Mouse (Mus musculus): ENCODE measurements around the gene Gpatch1. TPM values are rescaled to one million over a fixed set of nuclear protein-coding genes. Genes with fewer than 3 reads are reported as not detected.
"Not testable (repeated sequence)": the region's sequence is repeated elsewhere in the genome, so short reads cannot be mapped to it uniquely, and the experiment has no call there.

Gene Gpatch1
- polyA plus RNA-seq, 1 experiment: 2.2 TPM

DNA sequence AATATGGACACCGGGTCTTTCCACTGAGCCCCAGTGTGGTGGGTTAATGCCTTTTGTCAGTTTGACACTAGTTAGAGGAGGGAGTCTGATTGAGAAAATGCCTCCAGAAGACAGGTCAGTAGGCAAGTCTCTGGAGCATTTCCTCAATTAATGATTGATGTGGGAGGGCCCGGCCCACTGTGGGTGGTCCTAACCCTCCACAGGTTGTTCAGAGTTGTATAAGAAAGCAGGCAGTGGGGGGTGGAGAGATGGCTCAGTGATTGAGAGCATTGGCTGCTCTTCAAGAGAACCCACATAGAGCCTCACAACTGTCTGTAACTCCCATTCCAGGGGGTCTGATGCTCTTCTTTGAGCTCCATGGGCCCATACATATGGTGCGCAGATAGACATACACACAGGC is 13.3 kb upstream of the Gpatch1 start:
- Histone ChIP-seq H3K36me3 (ENCODE audit: control insufficient read depth, insufficient read depth, low read length) (no peaks in the 10 kb centered on the region), H3K4me3 (ENCODE audit: low read depth, low read length) (no peak overlapping the region), H3K4me1 (ENCODE audit: control insufficient read depth, insufficient read depth, insufficient read length, low read length) (peaks cover 5% of the 10 kb centered on the region; the same call in 1 of the 2 replicates), H3K27me3 (ENCODE audit: control insufficient read depth, insufficient read depth, low read length) (no peaks in the 10 kb centered on the region), H3K27ac (ENCODE audit: insufficient read depth, low read depth, low read length) (no peak overlapping the region)
- TF ChIP-seq CTCF (IDR thresholded peaks at IDR 0.05; ENCODE audit: extremely low read depth, insufficient read length, insufficient replicate concordance, low read depth, low read length) (no peak), POLR2A (IDR thresholded peaks at IDR 0.05; ENCODE audit: low read depth, low read length) (no peak)
- WGBS: 46% methylated on average over 3 of the region's 3 CpGs

DNA sequence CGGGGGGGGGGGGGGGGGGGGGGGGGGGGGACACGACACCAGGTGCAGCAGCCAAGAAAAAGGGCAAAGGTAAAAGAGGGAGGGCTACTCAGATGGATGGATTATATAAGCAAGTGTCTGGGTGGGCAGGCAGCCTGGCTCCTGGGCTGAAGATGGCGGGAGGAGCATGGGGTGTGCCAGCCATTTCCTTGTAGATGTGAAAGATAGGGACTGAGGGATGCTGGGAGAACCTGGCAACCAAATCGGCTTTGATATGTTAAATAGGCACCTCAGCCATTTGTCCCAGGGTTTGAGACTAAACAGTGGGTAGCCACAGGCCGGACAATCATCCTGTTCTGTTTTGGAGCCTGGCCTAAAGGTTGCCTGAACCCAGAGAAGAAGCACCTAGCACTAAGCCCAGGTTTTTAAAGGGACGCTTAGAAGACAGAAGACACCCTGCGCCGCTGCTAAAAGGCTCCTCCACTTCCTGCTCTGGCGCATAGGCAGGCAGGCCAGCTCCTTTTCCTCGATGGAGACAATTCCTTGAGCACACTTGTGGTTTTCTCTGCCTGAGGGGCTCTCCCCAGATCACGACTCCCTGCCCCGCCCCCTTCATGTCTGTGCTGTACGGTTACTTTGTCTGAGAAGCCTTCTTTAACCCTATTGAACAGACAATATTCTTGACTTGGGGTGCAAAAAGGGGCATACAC is 4.6 kb upstream of the Gpatch1 start:
- Histone ChIP-seq H3K36me3 (ENCODE audit: control insufficient read depth, insufficient read depth, low read length) (no peaks in the 10 kb centered on the region), H3K4me1 (ENCODE audit: control insufficient read depth, insufficient read depth, insufficient read length, low read length) (peaks cover 13% of the 10 kb centered on the region; the same call in 1 of the 2 replicates), H3K4me3 (ENCODE audit: low read depth, low read length) (0 out of 2 replicates have a peak overlapping the region, but pooled peaks have one; percentile 6), H3K27ac (ENCODE audit: insufficient read depth, low read depth, low read length) (no peak overlapping the region), H3K27me3 (ENCODE audit: control insufficient read depth, insufficient read depth, low read length) (no peaks in the 10 kb centered on the region)
- 7% methylated on average over 13 of the region's 13 CpGs for WGBS
- TF ChIP-seq POLR2A (IDR thresholded peaks at IDR 0.05; ENCODE audit: low read depth, low read length): no peak
- TF ChIP-seq CTCF (IDR thresholded peaks at IDR 0.05; ENCODE audit: extremely low read depth, insufficient read length, insufficient replicate concordance, low read depth, low read length): no peak

DNA sequence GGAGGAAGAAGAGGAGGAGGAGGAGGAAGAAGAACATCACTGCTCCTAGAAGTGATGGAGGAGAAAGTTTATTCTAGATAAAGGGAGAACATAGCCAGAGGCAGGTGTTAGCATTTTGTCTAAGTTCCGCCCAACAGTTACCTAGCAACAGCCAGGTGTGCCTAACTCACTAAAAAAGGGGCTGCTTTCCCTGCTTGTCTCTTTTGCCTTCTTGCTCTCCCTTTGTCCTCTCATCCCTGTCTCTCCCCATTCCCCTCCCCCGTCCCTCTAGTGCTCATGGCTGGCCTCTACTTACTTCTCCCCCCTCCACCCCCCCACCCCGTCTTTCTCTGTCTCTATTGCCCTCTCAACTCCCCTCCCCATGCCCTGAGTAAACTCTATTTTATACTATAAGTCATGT is 3.9 kb upstream of the Gpatch1 start:
- Histone ChIP-seq H3K4me3 (ENCODE audit: low read depth, low read length) (no peak overlapping the region), H3K27ac (ENCODE audit: insufficient read depth, low read depth, low read length) (no peak overlapping the region), H3K36me3 (ENCODE audit: control insufficient read depth, insufficient read depth, low read length) (no peaks in the 10 kb centered on the region), H3K4me1 (ENCODE audit: control insufficient read depth, insufficient read depth, insufficient read length, low read length) (peaks cover 19% of the 10 kb centered on the region; the same call in 1 of the 2 replicates), H3K27me3 (ENCODE audit: control insufficient read depth, insufficient read depth, low read length) (no peaks in the 10 kb centered on the region)
- TF ChIP-seq CTCF (IDR thresholded peaks at IDR 0.05; ENCODE audit: extremely low read depth, insufficient read length, insufficient replicate concordance, low read depth, low read length) (no peak), POLR2A (IDR thresholded peaks at IDR 0.05; ENCODE audit: low read depth, low read length) (no peak)
- WGBS: 25% methylated on average over 3 of the region's 3 CpGs

DNA sequence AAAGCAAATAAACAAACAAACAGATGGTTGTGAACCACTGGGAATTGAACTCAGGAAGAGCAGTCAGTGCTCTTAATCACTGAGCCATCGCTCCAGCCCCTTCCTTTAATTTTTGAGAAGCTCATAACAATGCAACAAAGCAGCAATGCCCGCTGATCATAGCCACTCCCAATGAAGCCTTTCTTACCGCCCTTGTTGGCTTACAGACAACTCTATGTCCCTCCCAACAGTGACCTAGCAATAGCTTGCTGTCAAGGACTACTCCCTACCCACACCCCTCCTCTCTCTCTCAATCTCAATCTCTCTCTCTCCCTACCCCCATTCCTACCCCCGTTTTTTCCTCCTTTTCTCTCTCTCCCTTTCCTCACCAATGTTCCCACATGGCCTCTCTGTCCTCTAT is 1.5 kb upstream of the Gpatch1 start:
- TF ChIP-seq POLR2A (IDR thresholded peaks at IDR 0.05; ENCODE audit: low read depth, low read length): no peak
- H3K27me3 ChIP-seq (ENCODE audit: control insufficient read depth, insufficient read depth, low read length): no peaks in the 10 kb centered on the region
- no peak overlapping the region for H3K4me3 ChIP-seq (ENCODE audit: low read depth, low read length)
- H3K27ac ChIP-seq (ENCODE audit: insufficient read depth, low read depth, low read length): peak overlapping the region; percentile 55
- H3K36me3 ChIP-seq (ENCODE audit: control insufficient read depth, insufficient read depth, low read length): no peaks in the 10 kb centered on the region
- peaks cover 25% of the 10 kb centered on the region; the same call in 1 of the 2 replicates for H3K4me1 ChIP-seq (ENCODE audit: control insufficient read depth, insufficient read depth, insufficient read length, low read length)
- WGBS: 44% methylated on average over 4 of the region's 4 CpGs

DNA sequence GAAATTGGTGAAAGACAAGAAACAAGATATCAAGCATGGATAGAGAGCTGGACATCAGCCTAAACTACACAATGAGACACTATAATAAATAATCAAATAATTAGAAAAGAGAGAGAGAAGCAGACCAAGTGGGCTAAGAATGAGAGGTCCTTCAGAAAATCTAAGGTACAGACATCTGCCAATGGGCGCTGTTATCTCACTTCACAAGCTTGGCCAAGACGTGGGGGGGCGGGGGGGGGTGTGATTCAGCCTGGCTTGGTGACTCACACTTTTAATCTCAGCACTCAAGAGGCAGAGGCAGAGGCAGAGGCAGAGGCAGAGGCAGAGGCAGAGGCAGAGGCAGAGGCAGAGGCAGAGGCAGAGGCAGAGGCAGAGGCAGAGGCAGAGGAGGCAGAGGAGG is 981 bp upstream of the Gpatch1 start:
- not testable (repeated sequence) for H3K36me3 ChIP-seq (ENCODE audit: control insufficient read depth, insufficient read depth, low read length); H3K4me3 ChIP-seq (ENCODE audit: low read depth, low read length); H3K27me3 ChIP-seq (ENCODE audit: control insufficient read depth, insufficient read depth, low read length)
- Histone ChIP-seq H3K27ac (ENCODE audit: insufficient read depth, low read depth, low read length) (peak overlapping the region; percentile 55), H3K4me1 (ENCODE audit: control insufficient read depth, insufficient read depth, insufficient read length, low read length) (peaks cover 25% of the 10 kb centered on the region; the same call in 1 of the 2 replicates)
- WGBS: 16% methylated on average over 3 of the region's 3 CpGs

DNA sequence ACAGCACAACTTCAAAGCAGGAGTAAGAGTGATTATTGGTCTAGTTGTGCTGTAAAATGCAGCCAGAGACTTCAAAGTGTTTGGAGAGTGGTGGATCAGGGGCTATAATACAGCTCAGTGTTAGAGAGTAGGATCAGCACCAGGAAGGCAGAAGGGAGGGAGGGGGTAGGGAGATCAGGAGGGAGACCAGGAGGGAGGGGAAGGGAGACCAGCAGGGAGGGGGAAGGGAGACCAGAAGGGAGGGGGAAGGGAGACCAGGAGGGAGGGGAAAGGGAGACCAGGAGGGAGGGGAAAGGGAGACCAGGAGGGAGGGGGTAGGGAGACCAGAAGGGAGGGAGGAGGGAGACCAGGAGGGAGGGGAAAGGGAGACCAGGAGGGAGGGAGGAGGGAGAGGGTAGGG is 4.1 kb downstream of the Gpatch1 start:
- Histone ChIP-seq H3K27ac (ENCODE audit: insufficient read depth, low read depth, low read length) (no peak overlapping the region), H3K4me3 (ENCODE audit: low read depth, low read length) (no peak overlapping the region), H3K27me3 (ENCODE audit: control insufficient read depth, insufficient read depth, low read length) (no peaks in the 10 kb centered on the region), H3K36me3 (ENCODE audit: control insufficient read depth, insufficient read depth, low read length) (peaks cover 9% of the 10 kb centered on the region), H3K4me1 (ENCODE audit: control insufficient read depth, insufficient read depth, insufficient read length, low read length) (peaks cover 21% of the 10 kb centered on the region)
- TF ChIP-seq CTCF (IDR thresholded peaks at IDR 0.05; ENCODE audit: extremely low read depth, insufficient read length, insufficient replicate concordance, low read depth, low read length) (no peak), POLR2A (IDR thresholded peaks at IDR 0.05; ENCODE audit: low read depth, low read length) (no peak)

DNA sequence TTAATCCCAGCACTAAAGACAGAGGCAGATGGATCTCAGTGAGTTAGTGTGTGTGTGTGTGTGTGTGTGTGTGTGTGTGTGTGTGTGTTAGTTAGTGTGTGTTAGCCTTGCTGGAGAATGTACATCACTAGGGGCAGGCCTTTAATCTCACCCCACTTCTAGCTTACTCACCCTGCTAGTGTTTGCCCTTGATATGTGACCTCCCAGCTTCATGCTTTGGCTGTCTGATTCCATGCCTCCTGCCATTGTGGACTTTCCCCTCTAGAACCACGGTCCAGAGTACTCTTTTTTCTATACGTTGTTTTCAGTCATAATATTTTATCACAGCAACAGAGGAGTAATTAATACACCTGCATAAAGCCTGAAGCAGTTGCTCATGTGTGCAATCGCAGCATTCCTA is 7.0 kb downstream of the Gpatch1 start:
- Histone ChIP-seq H3K4me1 (ENCODE audit: control insufficient read depth, insufficient read depth, insufficient read length, low read length) (peaks cover 4% of the 10 kb centered on the region), H3K27me3 (ENCODE audit: control insufficient read depth, insufficient read depth, low read length) (no peaks in the 10 kb centered on the region), H3K4me3 (ENCODE audit: low read depth, low read length) (no peak overlapping the region), H3K27ac (ENCODE audit: insufficient read depth, low read depth, low read length) (peak overlapping the region; percentile 33; the same call in 1 of the 2 replicates), H3K36me3 (ENCODE audit: control insufficient read depth, insufficient read depth, low read length) (peaks cover 31% of the 10 kb centered on the region)
- no peak for TF ChIP-seq CTCF (IDR thresholded peaks at IDR 0.05; ENCODE audit: extremely low read depth, insufficient read length, insufficient replicate concordance, low read depth, low read length)
- no peak for TF ChIP-seq POLR2A (IDR thresholded peaks at IDR 0.05; ENCODE audit: low read depth, low read length)
- 40% methylated on average over 3 of the region's 3 CpGs for WGBS

Data from small intestine, adult 2 months (tissue).